Mouse (Mus musculus) adipose tissue, adult 10 weeks (tissue): ENCODE results near the gene Gm15127. TPM values are rescaled to one million over a fixed set of nuclear protein-coding genes. Genes with fewer than 3 reads are reported as not detected.

ENCODE experiments used
- polyA plus RNA-seq: library from polyadenylated mRNA; stranded (reverse); fragments of 350-450 nt; fragmentation: Illumina TruSeq; extraction: RNeasy Lipid Tissue Mini Kit (QIAGEN cat#74804); gene quantifications from one replicate; pipeline ENCODE4 v1.2.3, GENCODE M21; 2014; ENCODE audit warnings: low read depth, low replicate concordance

Gm15127 gene
- not detected for polyA plus RNA-seq

DNA sequence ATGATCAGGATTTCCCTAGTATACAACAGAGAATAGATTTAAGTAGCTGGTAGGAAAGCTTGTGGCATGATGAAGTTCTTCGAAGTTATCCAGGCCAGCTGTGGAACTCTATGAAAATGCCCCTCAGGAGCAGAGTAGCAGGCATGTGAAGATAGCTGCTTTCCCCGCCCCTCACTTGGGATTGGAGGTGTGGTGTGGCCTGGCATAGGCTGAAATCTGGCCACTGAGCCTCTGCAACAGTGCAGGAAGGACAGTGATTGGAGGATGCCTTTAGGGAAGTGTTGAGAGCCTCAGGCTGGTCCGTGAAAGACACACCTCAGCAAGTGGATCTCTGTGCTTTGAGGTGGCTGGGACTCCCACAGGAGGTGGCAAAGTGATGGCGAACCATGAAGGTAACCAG lies at the start of gene Gm15127:
Gene Gm15127, plus strand, starts transcription at position 301 of the 400 bp plus-strand sequence.

DNA sequence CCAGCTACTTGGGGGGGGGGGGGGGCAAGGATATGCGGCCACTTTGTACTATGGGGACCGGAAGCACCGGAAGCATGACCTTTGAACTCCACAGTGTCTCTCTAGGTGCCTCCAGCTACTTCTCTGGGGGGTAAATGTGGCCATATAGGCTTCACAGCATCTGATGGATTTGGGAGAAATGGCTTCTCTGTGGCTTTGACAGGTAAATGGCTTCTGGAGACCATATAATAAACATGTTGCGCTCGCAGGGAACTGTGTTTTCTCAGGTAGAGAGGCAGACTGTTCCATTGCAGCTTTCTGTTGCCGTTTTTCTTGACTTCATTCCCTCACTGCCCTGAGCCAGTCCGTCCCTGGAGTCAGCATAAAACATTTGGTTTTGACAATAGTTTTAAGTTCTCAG lies 48.3 kb upstream of the Gm15127 start, which contains the start of gene Gm8334:
Gene Gm8334, minus strand, starts transcription at position 101 of the 400 bp plus-strand sequence.

Other genes starting within 250 kb of the Gm15127 start
- gene Gm15114, start 174.6 kb upstream of the Gm15127 start, polyA plus RNA-seq: not detected
- gene Gm8334, start 48.4 kb upstream of the Gm15127 start, polyA plus RNA-seq: not detected
- gene Luzp4, start 194.0 kb downstream of the Gm15127 start, polyA plus RNA-seq: not detected